Mouse (Mus musculus): Measurements from ENCODE around the gene Gpr149. TPM values are rescaled to one million over a fixed set of nuclear protein-coding genes. Genes with fewer than 3 reads are reported as not detected.

Gene Gpr149
- total RNA-seq (2014; fragmentation: Nextera tagmentation) (not detected in 2 replicates), total RNA-seq (2017) (not detected in 2 replicates)

DNA sequence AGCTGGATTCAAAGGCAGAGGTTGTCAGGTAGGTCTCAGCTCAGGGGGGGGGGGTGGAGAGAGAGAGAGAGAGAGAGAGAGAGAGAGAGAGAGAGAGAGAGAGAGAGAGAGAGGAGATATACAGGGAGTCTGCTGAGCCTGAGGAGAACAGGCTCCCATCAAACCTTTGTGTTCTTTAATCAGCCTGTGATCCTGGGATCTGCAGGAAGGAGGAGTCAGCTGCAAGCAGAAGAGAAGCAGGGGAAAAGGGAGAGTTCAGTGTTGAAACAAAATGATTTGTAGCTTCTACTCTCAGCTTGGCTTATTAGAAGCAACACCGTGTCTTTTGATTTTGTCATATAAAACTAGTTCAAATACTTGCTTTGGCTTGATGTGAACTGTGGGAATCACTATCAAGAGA, at the start of gene Gpr149:
Gpr149 (minus strand) TSS at position 168 of the 400 bp plus-strand sequence.
- ATAC-seq (replicated peaks; ENCODE audit: low FRiP score, low TSS enrichment, poor library complexity, severe bottlenecking) = no peak

DNA sequence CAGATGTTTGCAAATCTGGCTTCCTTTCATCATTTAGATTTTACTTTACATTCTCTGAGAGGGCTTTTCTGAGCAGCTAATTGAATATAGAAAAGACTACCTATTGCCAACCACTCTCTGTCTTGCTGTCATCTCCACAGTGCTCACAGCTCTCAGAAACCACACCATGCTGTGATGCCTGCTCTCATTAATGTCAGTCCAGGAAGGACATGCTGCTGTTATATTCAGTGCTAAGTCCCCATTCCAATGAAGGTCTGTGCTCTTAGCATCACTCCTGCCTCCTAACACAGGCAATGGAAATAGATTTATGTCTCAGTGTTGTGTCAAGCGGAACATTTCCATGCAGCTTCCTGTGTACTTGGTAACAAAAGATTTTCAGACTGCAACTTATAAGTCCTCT, 45.6 kb upstream of the Gpr149 start:
- no peak for ATAC-seq (replicated peaks; ENCODE audit: low FRiP score, low TSS enrichment, poor library complexity, severe bottlenecking)

DNA sequence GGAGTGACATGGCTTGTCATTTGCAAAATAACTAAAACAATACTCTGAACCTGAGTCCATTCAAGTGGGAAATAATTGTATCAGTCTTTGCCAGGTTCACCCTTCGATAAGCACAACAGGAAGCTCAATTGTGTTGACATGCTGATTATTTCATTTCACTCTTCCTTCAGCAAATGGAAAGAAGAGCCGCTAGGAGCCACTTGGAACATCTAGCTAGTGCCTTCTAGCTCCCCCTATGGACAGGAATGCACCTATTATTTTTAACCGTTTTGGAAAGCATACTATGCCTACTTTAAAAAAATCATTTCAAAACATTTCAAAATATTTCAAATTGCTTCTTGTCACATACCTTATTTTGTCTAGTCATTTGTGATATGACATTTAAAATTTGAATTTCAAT, 5.9 kb upstream of the Gpr149 start:
- no peak for ATAC-seq (replicated peaks; ENCODE audit: low FRiP score, low TSS enrichment, poor library complexity, severe bottlenecking)

DNA sequence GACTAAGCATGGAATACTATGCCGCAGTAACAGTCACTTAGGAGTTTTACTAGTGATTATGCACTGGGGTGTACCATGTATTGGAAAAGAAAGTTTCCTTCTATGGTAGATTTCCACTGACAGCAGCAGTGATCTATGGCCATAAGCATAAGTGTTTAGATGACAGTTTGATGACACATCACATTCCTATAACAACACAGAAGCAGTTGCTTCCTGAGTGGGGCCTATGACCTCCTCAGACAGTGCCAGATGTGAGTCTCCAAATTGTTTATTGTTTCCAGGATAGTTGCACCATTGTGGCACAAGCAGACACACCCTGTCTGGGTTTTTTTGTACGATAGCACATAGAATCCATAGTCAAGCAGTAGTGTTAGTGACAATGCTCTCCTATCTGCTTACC, 991 bp upstream of the Gpr149 start:
- ATAC-seq (replicated peaks; ENCODE audit: low FRiP score, low TSS enrichment, poor library complexity, severe bottlenecking) = no peak

DNA sequence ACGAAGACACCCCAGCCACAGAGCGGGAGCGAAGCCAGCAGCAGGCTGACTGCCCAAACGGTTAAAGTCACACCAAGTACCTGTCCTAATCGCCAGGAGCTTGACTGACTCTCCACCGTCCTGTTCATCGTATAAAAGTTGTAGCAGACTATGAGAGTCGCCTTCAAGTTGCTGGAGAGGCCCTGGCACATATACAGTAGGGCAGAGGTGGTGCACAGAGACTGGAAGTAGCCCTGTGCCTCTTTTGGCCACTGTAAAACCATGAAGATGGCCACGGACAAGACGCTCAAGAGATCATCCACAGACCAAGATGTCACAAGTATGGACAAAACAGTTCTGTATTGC, 921 bp downstream of the Gpr149 start:
- no peak for ATAC-seq (replicated peaks; ENCODE audit: low FRiP score, low TSS enrichment, poor library complexity, severe bottlenecking)

DNA sequence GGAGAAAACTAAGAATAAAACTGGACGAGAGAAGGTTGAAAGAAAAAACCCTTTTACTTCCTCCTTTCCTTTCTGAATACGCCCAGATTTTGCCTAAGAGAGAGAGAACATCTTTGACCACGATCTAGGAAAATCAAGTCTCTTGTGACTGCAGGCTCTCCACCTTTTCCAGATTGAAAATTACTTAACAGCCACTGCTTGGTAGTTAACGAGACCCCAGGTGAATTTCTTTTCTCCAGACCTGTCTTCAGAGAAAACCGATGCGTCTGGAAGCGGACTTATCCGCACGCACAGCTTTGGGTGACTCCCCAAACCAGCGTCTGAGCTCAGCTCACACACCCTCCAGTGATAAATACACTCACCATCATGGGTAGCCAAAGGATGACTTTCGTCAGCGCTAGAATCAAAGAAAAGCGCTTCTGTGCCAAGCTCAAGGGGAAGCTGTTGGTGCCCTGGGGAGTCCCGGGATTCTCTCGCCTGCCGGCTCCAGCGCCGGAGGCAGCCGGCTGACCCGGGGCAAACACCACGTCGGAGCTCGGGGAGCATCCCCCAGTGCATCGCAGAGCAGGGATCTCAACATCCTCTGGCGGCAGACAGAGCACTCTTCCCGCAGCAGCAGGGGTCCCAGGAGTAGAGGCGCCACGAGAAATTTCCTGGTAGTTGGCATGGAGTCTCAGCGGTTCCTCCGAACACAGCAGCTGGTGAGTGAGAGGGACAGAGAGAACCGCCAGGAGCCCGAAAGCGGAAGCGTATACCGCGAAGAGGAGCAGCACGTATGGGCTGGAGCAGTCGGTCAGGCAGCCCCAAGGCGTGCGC, 1.5 kb downstream of the Gpr149 start:
- no peak for ATAC-seq (replicated peaks; ENCODE audit: low FRiP score, low TSS enrichment, poor library complexity, severe bottlenecking)

DNA sequence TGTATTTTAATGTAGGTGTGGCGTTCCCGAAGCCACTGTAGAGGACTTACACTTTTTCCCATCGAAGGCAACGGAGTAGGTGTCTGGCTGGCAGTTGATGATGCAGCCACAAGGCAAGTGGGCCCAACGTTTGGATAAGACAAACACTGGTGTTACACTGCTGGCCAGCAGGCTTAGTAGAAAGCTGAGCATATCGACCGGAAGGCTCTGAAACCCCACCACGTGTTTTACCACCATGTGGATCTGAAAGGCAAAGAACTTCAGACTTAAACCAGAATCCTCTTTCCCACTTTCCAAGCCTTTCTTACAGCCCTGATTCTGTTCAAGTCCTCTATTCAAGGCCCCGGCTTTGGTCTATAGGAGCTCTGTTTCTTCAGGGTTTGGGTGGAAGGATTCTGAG, 2.5 kb downstream of the Gpr149 start:
- ATAC-seq (replicated peaks; ENCODE audit: low FRiP score, low TSS enrichment, poor library complexity, severe bottlenecking) = no peak

DNA sequence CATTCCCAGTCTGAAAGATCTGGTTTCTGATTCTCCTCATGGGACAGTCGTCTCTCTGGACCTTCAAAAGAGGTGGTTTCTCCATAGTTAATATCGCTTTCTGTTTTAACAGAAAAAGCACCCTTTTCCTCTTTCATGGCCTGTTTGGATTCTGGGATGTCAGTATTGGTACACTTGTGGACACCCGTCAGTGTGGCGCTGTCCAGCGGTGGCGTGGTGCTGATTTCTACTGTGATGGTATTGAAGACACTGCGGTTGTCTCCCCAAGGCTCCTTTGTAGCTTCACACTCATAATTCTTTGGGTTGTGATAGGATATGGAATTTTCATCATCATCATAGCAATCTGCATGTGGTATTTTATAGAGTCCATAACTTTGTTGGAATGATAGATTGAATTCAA, 10.1 kb downstream of the Gpr149 start:
- no peak for ATAC-seq (replicated peaks; ENCODE audit: low FRiP score, low TSS enrichment, poor library complexity, severe bottlenecking)

DNA sequence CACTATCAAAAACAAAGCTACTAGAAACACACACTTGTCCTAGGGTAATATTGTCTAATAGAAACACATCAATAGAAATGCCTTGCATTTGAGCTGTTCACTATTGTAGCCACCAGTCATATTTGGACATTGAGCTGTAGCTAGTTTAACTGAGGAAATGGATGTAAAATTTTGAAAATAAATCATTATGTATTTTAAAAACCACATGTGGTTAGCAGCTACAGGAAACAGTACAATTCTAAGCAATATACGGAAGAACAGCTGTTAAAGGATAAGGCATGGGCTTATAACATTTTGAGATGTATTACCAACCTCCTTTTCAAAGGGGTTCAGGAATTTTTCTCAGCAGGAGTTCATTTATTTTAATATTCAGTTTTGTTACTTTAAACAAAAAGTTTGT, 19.9 kb downstream of the Gpr149 start:
- ATAC-seq (replicated peaks; ENCODE audit: low FRiP score, low TSS enrichment, poor library complexity, severe bottlenecking) = no peak

DNA sequence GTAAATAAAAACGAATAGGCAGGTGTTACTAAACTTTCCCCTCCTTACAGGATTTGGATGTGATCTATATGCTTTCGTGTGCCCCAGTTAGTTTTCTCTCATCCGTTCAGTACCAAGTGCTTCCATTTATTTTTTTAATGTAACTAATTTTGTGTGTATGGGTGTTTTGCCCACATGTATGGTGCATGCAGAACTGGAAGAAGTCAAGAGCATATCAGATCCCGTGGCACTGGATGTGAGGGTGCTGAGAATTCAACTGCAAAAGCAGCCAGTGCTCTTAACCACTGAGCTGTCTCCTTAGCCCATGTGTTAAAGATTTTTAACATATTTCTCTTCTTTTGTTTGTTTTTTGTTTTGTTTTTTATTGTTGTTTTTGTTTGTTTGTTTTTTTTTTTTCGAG, 77.3 kb downstream of the Gpr149 start:
- no peak for ATAC-seq (replicated peaks; ENCODE audit: low FRiP score, low TSS enrichment, poor library complexity, severe bottlenecking)

DNA sequence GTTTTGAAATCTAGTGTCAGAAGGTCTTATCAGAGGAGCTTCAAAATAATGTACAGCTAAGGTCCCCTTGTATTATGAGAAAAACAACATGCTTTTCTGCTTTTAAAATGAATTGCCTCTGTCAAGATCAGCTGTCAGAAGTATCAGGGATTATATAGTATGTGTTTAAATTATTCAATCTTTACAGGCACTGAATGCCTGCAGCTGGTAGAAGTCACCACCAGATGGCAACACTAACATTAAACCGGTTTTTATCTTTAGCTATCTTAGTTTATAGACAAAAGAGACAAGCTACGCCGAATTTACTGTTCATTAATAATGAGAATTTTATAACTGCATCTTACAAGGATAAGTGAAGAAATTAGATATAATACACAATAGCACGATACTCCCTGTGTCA, 77.8 kb downstream of the Gpr149 start:
- no peak for ATAC-seq (replicated peaks; ENCODE audit: low FRiP score, low TSS enrichment, poor library complexity, severe bottlenecking)

DNA sequence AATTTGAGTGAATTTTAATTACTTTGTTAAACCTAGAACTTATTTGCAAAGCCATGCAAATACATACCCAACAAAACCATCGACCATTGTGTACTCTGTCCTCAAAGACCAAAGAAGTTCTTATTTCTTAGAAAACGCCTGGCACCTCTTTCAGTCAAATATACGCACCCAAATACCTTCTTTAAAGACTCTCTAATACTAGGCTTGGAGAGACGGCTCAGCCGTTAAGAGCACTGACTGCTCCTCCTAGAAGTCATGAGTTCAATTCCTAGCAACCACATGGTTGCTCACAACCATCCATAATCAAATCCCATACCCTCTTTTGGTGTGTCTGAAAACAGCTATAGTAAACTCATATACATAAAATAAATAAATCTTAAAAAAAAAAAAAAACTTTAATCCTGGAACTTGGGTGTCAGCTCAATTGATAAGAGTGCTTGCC, 97.7 kb downstream of the Gpr149 start:
- ATAC-seq (replicated peaks; ENCODE audit: low FRiP score, low TSS enrichment, poor library complexity, severe bottlenecking) = no peak

DNA sequence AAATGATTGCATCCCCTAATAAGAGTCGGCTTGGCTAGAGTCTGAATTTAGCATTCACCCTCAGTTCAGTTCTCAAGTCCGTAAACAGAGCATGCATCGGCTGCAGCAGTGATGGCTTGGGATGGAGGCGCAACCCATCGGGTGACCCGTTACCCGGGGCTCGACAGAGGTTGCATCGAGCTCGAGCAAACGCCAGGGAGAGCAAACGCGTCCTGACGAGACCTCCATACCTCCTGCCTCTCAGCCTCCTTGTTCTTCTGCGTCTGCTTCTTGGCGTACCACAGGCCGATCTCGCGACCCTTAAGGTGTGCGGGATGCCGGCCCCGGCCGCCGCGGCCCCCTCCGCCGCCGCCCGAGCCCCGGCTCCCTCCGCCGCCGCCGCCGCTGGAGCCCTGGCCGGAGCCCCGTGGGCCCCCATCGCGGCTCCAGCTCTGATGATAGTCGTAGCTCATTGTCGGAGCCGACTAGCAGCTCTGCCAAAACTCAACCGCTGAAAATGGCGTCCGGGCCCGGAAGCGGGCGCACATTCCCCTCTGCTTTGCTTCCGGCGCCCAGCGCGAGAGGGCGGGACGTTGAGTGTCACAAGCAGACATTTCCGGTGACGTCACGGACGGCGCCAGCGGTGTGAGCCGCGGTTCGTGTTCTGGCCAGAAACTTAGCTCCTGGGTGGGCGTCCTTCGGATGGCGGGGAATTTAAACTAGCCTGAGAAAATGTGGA, 98.3 kb downstream of the Gpr149 start, which contains the start of gene Dhx36:
Dhx36 (minus strand) TSS at position 517 of the 718 bp plus-strand sequence.
- peak; percentile 100 for ATAC-seq (replicated peaks; ENCODE audit: low FRiP score, low TSS enrichment, poor library complexity, severe bottlenecking)

DNA sequence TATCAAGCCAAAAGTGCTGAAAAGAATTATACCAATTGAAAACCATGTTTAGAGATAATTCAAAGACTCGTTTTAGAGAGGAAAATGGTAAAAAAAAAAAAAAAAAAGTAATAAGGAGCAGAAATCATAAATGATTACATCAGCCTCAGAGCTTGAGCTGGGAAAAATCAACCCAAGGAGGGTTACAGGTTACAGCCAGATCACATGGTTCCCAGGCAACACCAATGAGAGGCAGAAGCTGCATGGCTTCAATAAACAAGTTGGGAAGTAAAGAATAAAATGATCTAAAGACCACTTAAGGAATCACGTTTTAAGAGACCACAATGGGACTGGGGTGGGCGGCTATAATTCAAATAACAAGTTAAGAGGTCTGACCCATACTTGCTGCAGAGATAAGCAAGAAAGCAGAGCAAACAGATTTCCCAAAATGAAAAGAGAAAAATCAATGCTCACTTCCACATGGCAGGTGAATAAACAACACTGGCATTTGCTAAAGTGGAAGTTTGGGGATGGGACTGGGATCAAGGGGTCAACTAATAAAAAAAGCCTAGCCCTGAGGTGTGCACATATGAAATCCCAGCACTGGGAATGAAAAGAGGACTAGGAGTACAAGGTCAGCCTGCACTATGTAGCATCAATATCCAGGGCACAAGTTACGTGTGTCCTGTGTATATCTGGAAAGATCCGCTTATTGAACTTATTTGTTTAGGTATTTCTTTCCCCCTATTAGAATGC, 99.6 kb downstream of the Gpr149 start:
- ATAC-seq (replicated peaks; ENCODE audit: low FRiP score, low TSS enrichment, poor library complexity, severe bottlenecking) = no peak

DNA sequence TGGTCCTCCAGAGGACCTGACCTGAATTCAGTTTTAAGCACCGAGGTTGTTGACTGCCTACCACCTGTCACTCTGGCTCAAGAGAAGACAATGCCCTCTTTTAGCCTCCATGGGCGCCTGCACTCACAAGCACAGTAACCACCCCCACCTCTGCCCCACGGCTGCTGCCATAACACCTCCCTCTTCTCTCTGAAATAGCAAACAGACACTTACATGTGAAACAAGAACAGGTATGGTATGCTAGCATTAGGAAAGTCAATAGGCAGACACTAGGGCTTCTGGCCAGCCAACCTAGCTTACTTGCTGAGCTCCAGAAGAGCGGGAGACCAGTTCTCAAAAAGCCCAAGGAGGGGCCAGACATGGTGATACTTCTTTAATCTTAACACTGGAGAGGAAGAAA, 105.6 kb downstream of the Gpr149 start:
- ATAC-seq (replicated peaks; ENCODE audit: low FRiP score, low TSS enrichment, poor library complexity, severe bottlenecking) = no peak

DNA sequence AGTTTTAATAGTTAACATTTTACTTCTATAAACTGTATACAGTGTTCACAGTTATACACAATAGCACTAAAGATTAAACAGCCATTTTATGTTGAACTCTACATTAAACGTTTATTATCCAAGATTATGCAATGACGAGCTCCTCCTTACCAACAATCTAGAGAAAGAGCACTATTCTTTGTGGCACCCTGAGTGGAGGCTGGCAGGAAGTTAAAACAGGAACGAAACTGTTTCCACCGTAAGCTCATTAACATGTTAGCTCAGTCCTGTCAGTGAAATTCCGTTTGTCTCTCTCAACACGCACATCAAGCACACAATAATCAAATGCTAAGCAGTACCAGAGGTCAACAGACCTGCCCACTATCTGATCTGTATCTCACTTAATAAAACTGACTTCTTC, 112.4 kb downstream of the Gpr149 start:
- ATAC-seq (replicated peaks; ENCODE audit: low FRiP score, low TSS enrichment, poor library complexity, severe bottlenecking) = no peak

DNA sequence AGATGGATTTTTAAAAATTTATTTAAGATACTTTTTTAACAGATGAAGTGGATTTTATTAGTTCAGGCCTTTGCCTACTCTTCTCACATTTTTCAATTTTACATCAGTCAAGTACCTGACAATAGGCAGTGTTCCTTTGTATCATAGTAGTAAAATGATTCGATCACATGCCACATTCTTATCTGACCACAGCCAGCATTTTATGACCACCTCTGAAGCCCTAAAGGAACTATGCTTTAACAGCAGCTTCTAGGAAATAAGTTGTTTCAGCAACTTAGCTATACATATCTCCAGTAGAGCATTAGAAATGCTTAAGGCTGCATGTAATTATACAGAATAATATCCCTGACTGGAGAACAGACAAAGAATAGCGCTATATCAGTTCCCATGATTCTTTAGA, 120.6 kb downstream of the Gpr149 start:
- no peak for ATAC-seq (replicated peaks; ENCODE audit: low FRiP score, low TSS enrichment, poor library complexity, severe bottlenecking)

All from megakaryocyte-erythroid progenitor cell, adult 5-6 weeks (primary cell).